Mouse (Mus musculus) embryonic facial prominence, embryonic 15.5 days (tissue): ENCODE results near the gene 4930404N11Rik. TPM values are rescaled to one million over a fixed set of nuclear protein-coding genes. Genes with fewer than 3 reads are reported as not detected.

ENCODE experiments used
- ATAC-seq: fragments of 200-750 bp; cut with Nextera tagmentation; 2 replicates; pipeline ENCODE4 v1.8.0; 2017; ENCODE audit warnings: low read depth, moderate TSS enrichment; ENCODE audit not compliant: insufficient number of reproducible peaks, low FRiP score, low TSS enrichment
- H3K27ac ChIP-seq: fragments of 300-500 bp; sonication (generic); replicated peaks from 2 replicates; pipeline ENCODE4 v1.5.1; 2015; ENCODE audit warnings: mild to moderate bottlenecking, inconsistent platforms
- H3K27me3 ChIP-seq: fragments of 300-500 bp; sonication (generic); 2 replicates; pipeline ENCODE4 v1.6.1; 2015; ENCODE audit warnings: inconsistent platforms
- H3K36me3 ChIP-seq: fragments of 300-500 bp; sonication (generic); 2 replicates; pipeline ENCODE4 v1.6.1; 2015; ENCODE audit warnings: mild to moderate bottlenecking, inconsistent platforms
- H3K4me1 ChIP-seq: fragments of 300-500 bp; sonication (generic); 2 replicates; pipeline ENCODE4 v1.6.1; 2015; ENCODE audit warnings: inconsistent platforms
- H3K4me2 ChIP-seq: fragments of 300-500 bp; sonication (generic); replicated peaks from 2 replicates; pipeline ENCODE4 v1.6.1; 2015; ENCODE audit warnings: mild to moderate bottlenecking, inconsistent platforms
- H3K4me3 ChIP-seq: fragments of 300-500 bp; sonication (generic); replicated peaks from 2 replicates; pipeline ENCODE4 v1.5.1; 2015; ENCODE audit warnings: mild to moderate bottlenecking, inconsistent platforms
- H3K9ac ChIP-seq: fragments of 300-500 bp; sonication (generic); 2 replicates; pipeline ENCODE4 v1.6.1; 2015; ENCODE audit warnings: inconsistent platforms
- H3K9me3 ChIP-seq: fragments of 300-500 bp; sonication (generic); replicated peaks from 2 replicates; pipeline ENCODE4 v1.6.1; 2016; ENCODE audit warnings: inconsistent platforms
- WGBS: fragments of 180-500 bp; shearing (Covaris S2); methylation state at CpG from one replicate; pipeline ENCODE4 v1.1.7; 2015; 5-methylcytosine and 5-hydroxymethylcytosine counted together
- polyA plus RNA-seq: library from polyadenylated mRNA; unstranded; fragments of >200 nt; fragmentation: Nextera tagmentation; extraction: Ambion mirVana; gene quantifications from 2 replicates; pipeline ENCODE4 v1.2.1, GENCODE M21; 2015

The 4930404N11Rik gene
- polyA plus RNA-seq, 1 experiment from 2014 or later, result 0.73 TPM

- peak; percentile 97 for ATAC-seq
- H3K4me2 ChIP-seq, result peak overlapping the region; percentile 77
- peaks cover 17% of the 10 kb centered on the region for H3K36me3 ChIP-seq
- H3K9me3 ChIP-seq, result no peaks in the 10 kb centered on the region
- peaks cover 34% of the 10 kb centered on the region for H3K4me1 ChIP-seq
- WGBS, result 1% methylated on average over 46 of the region's 46 CpGs
- H3K9ac ChIP-seq, result peak overlapping the region; percentile 39
- no peaks in the 10 kb centered on the region for H3K27me3 ChIP-seq
- peak overlapping the region; percentile 80 for H3K27ac ChIP-seq
- H3K4me3 ChIP-seq, result peak overlapping the region; percentile 74
Measured at GRCm38 (mm10) chr10:81378553-81379182, 13.1 kb upstream of the 4930404N11Rik start.

- WGBS, result 0% methylated on average over 50 of the region's 59 CpGs
- no peak for ATAC-seq
- Histone ChIP-seq H3K27ac (peak within 1 kb of the TSS; percentile 80), H3K9me3 (no peaks in the 10 kb centered on the region), H3K9ac (peak within 1 kb of the TSS; percentile 88), H3K27me3 (no peaks in the 10 kb centered on the region), H3K4me2 (peak within 1 kb of the TSS; percentile 77), H3K4me3 (peak within 1 kb of the TSS; percentile 74), H3K36me3 (peaks cover 24% of the 10 kb centered on the region), H3K4me1 (peaks cover 34% of the 10 kb centered on the region)
Measured at GRCm38 (mm10) chr10:81377793-81378552, 12.4 kb upstream of the 4930404N11Rik start, which contains the start of gene Fzr1. Gene Fzr1, minus strand, starts transcription at chr10:81378516.

DNA sequence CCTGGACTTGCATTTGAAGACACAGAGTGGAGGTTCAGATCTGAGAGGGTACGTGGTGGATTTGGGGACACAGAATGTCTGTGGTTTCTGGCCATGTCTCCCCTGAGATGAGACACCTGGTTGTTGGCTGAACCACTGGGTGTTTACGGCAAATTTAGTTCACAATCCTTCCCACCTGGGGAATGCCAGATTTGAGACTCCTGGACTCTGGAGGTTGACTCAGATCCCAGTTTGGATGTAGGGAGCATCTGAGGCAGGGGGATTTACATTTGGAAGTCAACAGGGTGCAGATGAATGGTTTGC, 11.7 kb upstream of the 4930404N11Rik start:
- peak overlapping the region; percentile 74 for H3K4me3 ChIP-seq
- peak overlapping the region; percentile 88 for H3K9ac ChIP-seq
- H3K9me3 ChIP-seq, result no peaks in the 10 kb centered on the region
- peak overlapping the region; percentile 29 for H3K27ac ChIP-seq
- H3K27me3 ChIP-seq, result no peaks in the 10 kb centered on the region
- 44% methylated on average over 2 of the region's 2 CpGs for WGBS
- H3K36me3 ChIP-seq, result peaks cover 31% of the 10 kb centered on the region
- H3K4me1 ChIP-seq, result peaks cover 34% of the 10 kb centered on the region
- no peak for ATAC-seq
- peak overlapping the region; percentile 77 for H3K4me2 ChIP-seq

- 25% methylated on average over 6 of the region's 6 CpGs for WGBS
- Histone ChIP-seq H3K27me3 (no peaks in the 10 kb centered on the region), H3K9me3 (no peaks in the 10 kb centered on the region), H3K27ac (peak overlapping the region; percentile 29), H3K4me2 (peak overlapping the region; percentile 77), H3K9ac (peak overlapping the region; percentile 88; the same call in 1 of the 2 replicates), H3K36me3 (peaks cover 37% of the 10 kb centered on the region), H3K4me3 (peak overlapping the region; percentile 74), H3K4me1 (peaks cover 30% of the 10 kb centered on the region)
- no peak for ATAC-seq
Measured at GRCm38 (mm10) chr10:81376561-81377361, 11.1 kb upstream of the 4930404N11Rik start.

GRCm38 (mm10) chr10:81375322-81375721, 9.7 kb upstream of the 4930404N11Rik start:
- H3K27me3 ChIP-seq, result no peaks in the 10 kb centered on the region
- no peaks in the 10 kb centered on the region for H3K9me3 ChIP-seq
- peaks cover 51% of the 10 kb centered on the region for H3K36me3 ChIP-seq
- no peak overlapping the region for H3K4me3 ChIP-seq
- no peak for ATAC-seq
- no peak overlapping the region for H3K9ac ChIP-seq
- no peak overlapping the region for H3K4me2 ChIP-seq
- WGBS, result 90% methylated on average over 10 of the region's 10 CpGs
- peaks cover 30% of the 10 kb centered on the region for H3K4me1 ChIP-seq
- H3K27ac ChIP-seq, result no peak overlapping the region

- Histone ChIP-seq H3K27ac (no peak overlapping the region), H3K27me3 (peaks cover 28% of the 10 kb centered on the region), H3K9me3 (no peaks in the 10 kb centered on the region), H3K9ac (no peak overlapping the region), H3K4me2 (no peak overlapping the region), H3K4me3 (no peak overlapping the region), H3K4me1 (peaks cover 31% of the 10 kb centered on the region), H3K36me3 (peaks cover 61% of the 10 kb centered on the region)
- ATAC-seq, result no peak
- WGBS, result 78% methylated on average over 6 of the region's 6 CpGs
Measured at GRCm38 (mm10) chr10:81367207-81367495, 1.5 kb upstream of the 4930404N11Rik start.

DNA sequence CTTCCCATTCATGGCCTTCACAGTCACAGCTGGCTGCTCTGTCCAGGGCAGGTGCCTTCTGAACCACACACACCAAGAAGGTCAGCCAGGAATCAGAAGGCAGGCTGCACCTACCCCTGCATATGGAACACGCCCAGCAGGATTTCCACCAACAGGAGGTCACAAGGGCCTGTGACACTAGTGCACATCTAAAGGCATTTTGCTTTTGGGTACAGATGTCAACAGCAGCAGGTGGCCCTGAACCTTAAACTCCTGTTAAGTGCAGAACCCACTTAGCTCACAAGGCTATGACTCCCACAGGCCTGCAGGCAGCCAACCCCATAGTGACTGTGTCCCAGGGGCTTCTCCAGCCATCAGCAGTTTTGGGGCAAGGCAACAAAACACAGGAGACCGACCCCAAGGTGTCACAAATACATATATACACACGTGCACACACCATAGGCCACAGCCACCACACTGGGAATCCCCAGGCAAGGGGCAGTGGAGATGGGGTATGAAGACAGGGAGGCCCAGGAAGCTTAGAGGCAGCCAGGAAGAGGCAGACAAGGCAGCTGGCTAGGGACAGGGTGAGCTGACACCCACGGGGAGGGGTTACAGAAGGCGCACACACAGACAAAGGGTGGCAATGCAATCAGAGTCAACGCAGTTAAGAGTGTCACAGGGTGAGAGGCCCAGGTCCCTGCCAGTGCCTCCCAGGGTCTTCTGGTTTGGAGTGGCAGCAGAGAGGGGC, 1.0 kb upstream of the 4930404N11Rik start:
- Histone ChIP-seq H3K4me1 (peaks cover 31% of the 10 kb centered on the region), H3K9ac (no peak overlapping the region), H3K27me3 (peaks cover 28% of the 10 kb centered on the region), H3K9me3 (no peaks in the 10 kb centered on the region), H3K4me2 (no peak overlapping the region), H3K27ac (no peak overlapping the region), H3K36me3 (peaks cover 56% of the 10 kb centered on the region), H3K4me3 (no peak overlapping the region)
- no peak for ATAC-seq
- WGBS, result 78% methylated on average over 6 of the region's 6 CpGs

- Histone ChIP-seq H3K36me3 (peaks cover 44% of the 10 kb centered on the region), H3K27ac (no peak overlapping the region), H3K4me1 (peaks cover 43% of the 10 kb centered on the region), H3K4me3 (peak overlapping the region; percentile 34; the same call in 1 of the 2 replicates), H3K27me3 (peaks cover 28% of the 10 kb centered on the region), H3K4me2 (peak overlapping the region; percentile 53; the same call in 1 of the 2 replicates), H3K9me3 (no peaks in the 10 kb centered on the region), H3K9ac (no peak overlapping the region)
- no peak; the same call in 1 of the 2 replicates for ATAC-seq
- WGBS, result 35% methylated on average over 4 of the region's 4 CpGs
Measured at GRCm38 (mm10) chr10:81365073-81365472, 543 bp downstream of the 4930404N11Rik start.

DNA sequence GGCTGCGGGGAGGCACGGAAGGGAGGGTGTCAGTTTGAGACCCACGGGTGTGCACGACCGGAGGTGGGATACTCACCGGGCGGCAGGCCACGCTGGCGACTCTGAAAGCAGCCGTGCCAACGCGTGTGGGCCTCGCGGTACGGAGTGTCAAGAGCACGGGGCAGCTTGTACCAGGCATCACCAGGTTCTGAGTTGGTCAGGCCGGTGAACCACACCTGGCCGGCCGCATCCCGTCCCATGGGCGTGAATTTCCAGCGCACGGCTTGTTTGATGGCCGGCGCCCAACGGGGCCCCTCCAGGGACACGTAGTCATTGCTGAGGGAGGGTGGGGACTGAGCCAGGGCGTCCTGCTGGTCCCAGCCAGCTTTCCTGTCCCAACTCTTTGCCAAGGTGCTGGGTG, 950 bp downstream of the 4930404N11Rik start:
- Histone ChIP-seq H3K4me2 (peak overlapping the region; percentile 53), H3K27ac (no peak overlapping the region), H3K9me3 (no peaks in the 10 kb centered on the region), H3K27me3 (peaks cover 28% of the 10 kb centered on the region), H3K36me3 (peaks cover 40% of the 10 kb centered on the region), H3K9ac (peak overlapping the region; percentile 15; the same call in 1 of the 2 replicates), H3K4me1 (peaks cover 47% of the 10 kb centered on the region), H3K4me3 (peak overlapping the region; percentile 34)
- 16% methylated on average over 28 of the region's 28 CpGs for WGBS
- no peak for ATAC-seq

DNA sequence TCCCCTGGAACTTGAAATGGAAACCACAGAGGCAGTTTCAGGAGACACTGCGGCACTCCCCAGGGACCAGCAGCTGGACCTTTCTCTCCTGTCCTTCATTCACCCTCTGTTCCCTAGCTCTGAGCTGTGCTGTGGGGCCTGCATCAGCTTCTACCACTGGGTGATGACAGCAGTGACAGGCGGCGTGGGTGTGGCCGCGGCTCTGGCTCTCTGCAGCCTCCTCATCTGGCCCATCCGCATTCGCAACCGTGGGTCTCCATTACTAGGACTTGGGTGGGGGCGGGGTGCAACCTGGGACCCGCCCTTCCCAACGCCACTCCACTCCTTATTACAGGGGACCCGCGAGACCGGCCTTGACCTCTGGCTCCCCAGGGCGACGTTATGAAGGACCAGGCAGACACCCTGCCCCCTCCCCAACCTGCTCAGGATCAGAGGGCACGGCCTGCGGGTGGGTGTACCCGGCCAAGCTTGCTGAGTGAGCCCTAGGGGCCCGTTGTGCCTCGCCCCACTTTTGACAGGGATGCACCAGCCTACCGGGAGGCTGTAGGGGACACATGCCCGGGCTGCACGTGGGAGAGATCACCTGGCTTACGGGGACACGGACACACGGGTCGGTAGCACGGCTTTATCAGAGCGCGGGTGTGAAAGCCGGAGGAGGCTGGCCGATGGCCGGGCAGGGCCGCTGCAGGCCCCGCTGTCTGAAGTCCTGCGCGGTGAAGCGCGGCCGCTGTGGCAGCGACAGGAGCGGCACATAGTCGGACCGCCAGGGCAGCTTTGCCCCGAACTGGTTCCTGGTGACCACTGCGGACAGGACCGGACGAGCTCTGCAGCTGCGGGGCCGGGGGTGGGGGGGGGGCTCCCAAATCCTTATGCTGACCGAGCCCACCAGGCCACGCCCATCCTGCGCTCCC, 1.9 kb downstream of the 4930404N11Rik start:
- peaks cover 28% of the 10 kb centered on the region for H3K27me3 ChIP-seq
- H3K4me3 ChIP-seq, result peak overlapping the region; percentile 34
- peaks cover 30% of the 10 kb centered on the region for H3K36me3 ChIP-seq
- no peaks in the 10 kb centered on the region for H3K9me3 ChIP-seq
- no peak overlapping the region for H3K27ac ChIP-seq
- peaks cover 55% of the 10 kb centered on the region for H3K4me1 ChIP-seq
- WGBS, result 13% methylated on average over 54 of the region's 54 CpGs
- H3K4me2 ChIP-seq, result peak overlapping the region; percentile 53
- no peak for ATAC-seq
- H3K9ac ChIP-seq, result peak overlapping the region; percentile 15; the same call in 1 of the 2 replicates
